In the genomic region with DNA sequence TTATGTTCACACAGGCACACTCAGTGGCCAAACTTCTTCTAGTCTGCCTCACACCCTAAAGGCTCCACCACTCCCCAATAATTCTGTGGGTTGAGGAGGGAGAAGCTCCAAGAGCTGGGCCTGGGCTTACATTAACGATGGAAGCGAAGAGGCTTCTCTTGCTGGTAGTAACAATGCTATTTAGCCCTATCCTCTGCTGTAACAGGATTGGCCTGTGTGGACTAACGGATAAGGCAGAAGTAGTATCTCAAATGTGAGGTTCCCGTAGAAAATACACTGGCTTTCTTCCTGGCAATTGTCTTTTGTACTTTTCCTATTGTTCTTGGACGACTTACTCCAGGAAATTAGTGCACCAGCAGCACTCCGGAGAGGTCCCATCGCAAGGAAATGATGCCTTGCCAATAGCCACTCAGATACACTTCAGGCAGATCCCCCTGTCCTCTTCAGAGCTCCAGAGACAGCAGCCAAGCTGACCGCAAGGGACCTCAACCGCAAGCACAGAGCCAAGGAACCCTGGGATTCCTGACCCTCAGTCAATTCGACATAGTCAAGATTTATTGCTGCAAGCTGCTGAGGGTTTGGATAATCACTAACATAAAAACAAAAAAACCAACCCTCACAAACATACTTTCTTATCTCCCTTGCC, we compare ENCODE assay signal across 12 mouse cellular contexts.
DNase-seq lines count a peak whose midpoint lies in the region; ATAC-seq and TF ChIP-seq lines count a peak whose summit lies in the region.
"Had no signal": no experiment of that assay in that cellular context is flagged by ENCODE, and none has a peak within 500 bp of the region (broad histone marks: within the 10 kb centered on the region; RNA-seq: fewer than 3 reads in every experiment).

No protein-coding gene starts in this region.

- H3K27ac ChIP-seq in gastrocnemius, adult 2 months, result no peak overlapping the region
- no peak overlapping the region for H3K27ac ChIP-seq in heart, embryonic 16.5 days (ENCODE audit: low read length)
- H3K27ac ChIP-seq: midbrain, embryonic 10.5 days had no signal

- H3K9me3 ChIP-seq in heart, embryonic 16.5 days (replicated peaks; ENCODE audit: control insufficient read depth, low read length), result no peaks in the 10 kb centered on the region
- H3K9me3 ChIP-seq: G1E; midbrain, embryonic 10.5 days had no signal

- H3K4me1 ChIP-seq in heart, embryonic 16.5 days (ENCODE audit: control insufficient read depth, insufficient read depth, low read length), result no peaks in the 10 kb centered on the region

- WGBS in heart, embryonic 16.5 days, result 60% methylated on average over 10 of the region's 10 CpGs

- H3K9ac ChIP-seq in heart, embryonic 16.5 days (ENCODE audit: low read length), result no peak overlapping the region

- no peak overlapping the region for H3K4me2 ChIP-seq in heart, embryonic 16.5 days (ENCODE audit: low read depth, low read length)

- peak; percentile 70 for ATAC-seq in heart, embryonic 16.5 days (replicated peaks; ENCODE audit: extremely low read depth, insufficient read depth, low FRiP score)

- no peak overlapping the region for H3K4me3 ChIP-seq in gastrocnemius, adult 2 months
- no peak overlapping the region for H3K4me3 ChIP-seq in heart, embryonic 16.5 days (ENCODE audit: low read length)
- H3K4me3 ChIP-seq: midbrain, embryonic 10.5 days had no signal

- peak; percentile 38 for DNase-seq in gastrocnemius, adult 2 months
- no peak for DNase-seq in gastrocnemius, postnatal 10 days
- peak; percentile 21 for DNase-seq in gastrocnemius, postnatal 14 days
- DNase-seq in kidney, postnatal 14 days, result peak; percentile 58
- no peak for DNase-seq in retina, postnatal 1 day
- no peak for DNase-seq in spleen, adult 12 weeks (ENCODE audit: low spot score)
- no peak for DNase-seq in adrenal gland, postnatal 36 days
- DNase-seq: B cell, adult 2 months; lung, adult 18-20 months had no signal

- no peaks in the 10 kb centered on the region for H3K27me3 ChIP-seq in heart, embryonic 16.5 days (ENCODE audit: control insufficient read depth, insufficient read depth, low read length)

- TF ChIP-seq CTCF in gastrocnemius, adult 2 months (IDR thresholded peaks at IDR 0.05), result no peak

- H3K36me3 ChIP-seq in heart, embryonic 16.5 days (ENCODE audit: control insufficient read depth, insufficient read depth), result no peaks in the 10 kb centered on the region
- H3K36me3 ChIP-seq: G1E; midbrain, embryonic 10.5 days had no signal

- intact Hi-C loops in gastrocnemius, adult 2 months (cut with DNase I), result no loop called here
- intact Hi-C loops in gastrocnemius, postnatal 14 days (cut with DNase I; ENCODE audit: low total_unique reads), result no loop called here

Comparison
In these comparisons a context has a peak if more than half of its experiments do, and no peak if none do; other contexts are left out.
1. DNase-seq: peak in gastrocnemius, adult 2 months (single experiment), gastrocnemius, postnatal 14 days (single experiment) and kidney, postnatal 14 days (single experiment); none in gastrocnemius, postnatal 10 days (single experiment), retina, postnatal 1 day (single experiment), spleen, adult 12 weeks (single experiment) and adrenal gland, postnatal 36 days (0 of 2).